Mouse (Mus musculus): ENCODE data around the gene Hs6st1.

- TF ChIP-seq TCF3 (IDR thresholded peaks at IDR 0.05; ENCODE audit: insufficient read length, low read depth): no peak
- TF ChIP-seq TCF12 (IDR thresholded peaks at IDR 0.05; ENCODE audit: insufficient read depth, poor library complexity, severe bottlenecking): no peak
- TF ChIP-seq E2F4 (IDR thresholded peaks at IDR 0.05; ENCODE audit: insufficient read depth): no peak
- no peak for TF ChIP-seq POLR2A (IDR thresholded peaks at IDR 0.05; ENCODE audit: insufficient read length, low read depth)
- TF ChIP-seq POLR2AphosphoS2 (IDR thresholded peaks at IDR 0.05; ENCODE audit: insufficient read length, low read depth): no peak
- TF ChIP-seq MYOD1 (IDR thresholded peaks at IDR 0.05; ENCODE audit: control insufficient read depth in 1 of 3, insufficient read length in 2 of 3, low read depth in 2 of 3): no peak
- TF ChIP-seq USF1 (IDR thresholded peaks at IDR 0.05; ENCODE audit: low read depth): no peak
- TF ChIP-seq REST (IDR thresholded peaks at IDR 0.05; ENCODE audit: insufficient read depth, insufficient read length): no peak
- no peak for TF ChIP-seq MAX (IDR thresholded peaks at IDR 0.05; ENCODE audit: low read depth)
- no peak for TF ChIP-seq CEBPB (IDR thresholded peaks at IDR 0.05; ENCODE audit: insufficient read depth, poor library complexity, severe bottlenecking)
Measured at GRCm38 (mm10) chr1:36073566-36073965, 5.4 kb downstream of the Hs6st1 start.

Data from myocyte (in vitro differentiated cells).